In the genomic region with DNA sequence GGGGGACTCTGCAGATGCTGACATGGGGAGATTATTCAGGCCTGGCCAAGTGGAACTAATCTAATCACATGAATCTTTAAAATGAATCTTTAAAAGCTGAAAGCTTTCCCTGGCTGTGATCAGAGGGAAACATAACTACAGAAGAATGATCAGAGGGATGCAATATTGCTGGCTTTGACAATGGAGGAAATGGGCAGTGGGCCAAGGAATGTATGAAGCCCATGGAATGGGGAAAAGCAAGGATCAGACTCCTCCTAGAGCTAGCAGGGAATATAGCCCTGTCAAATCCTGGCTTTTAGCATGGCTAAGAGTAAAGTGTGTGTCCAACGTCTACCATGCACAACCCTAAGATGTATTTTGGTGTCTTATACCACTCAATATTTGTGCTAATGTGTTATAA, we compare ENCODE assay signal across 14 mouse cellular contexts.
DNase-seq lines count a peak whose midpoint lies in the region; ATAC-seq and TF ChIP-seq lines count a peak whose summit lies in the region.
"Had no signal": no experiment of that assay in that cellular context is flagged by ENCODE, and none has a peak within 500 bp of the region (broad histone marks: within the 10 kb centered on the region; RNA-seq: fewer than 3 reads in every experiment).

No protein-coding gene starts in this region.

- TF ChIP-seq EP300 in heart, postnatal 0 days (IDR thresholded peaks at IDR 0.05; ENCODE audit: low read depth): no peak

- ATAC-seq in heart, postnatal 0 days (ENCODE audit: insufficient read depth, low read depth): no peak
- ATAC-seq in kidney, embryonic 16.5 days (ENCODE audit: low FRiP score, low TSS enrichment): no peak
- 0 out of 2 replicates have a peak, but pooled peaks have one; percentile 31 for ATAC-seq in midbrain, embryonic 14.5 days (ENCODE audit: low FRiP score, low TSS enrichment)
- ATAC-seq in liver, embryonic 11.5 days (replicated peaks; ENCODE audit: low FRiP score): no peak
- ATAC-seq: forebrain, embryonic 15.5 days; midbrain, embryonic 16.5 days had no signal

- WGBS in heart, postnatal 0 days: 52% methylated on average over 1 of the region's 1 CpGs
- WGBS in kidney, embryonic 16.5 days: 59% methylated on average over 1 of the region's 1 CpGs
- WGBS in midbrain, embryonic 14.5 days: 42% methylated on average over 1 of the region's 1 CpGs
- WGBS in midbrain, embryonic 10.5 days: 85% methylated on average over 1 of the region's 1 CpGs
- 69% methylated on average over 1 of the region's 1 CpGs for WGBS in liver, embryonic 11.5 days

- no peak overlapping the region for H3K27ac ChIP-seq in heart, postnatal 0 days (ENCODE audit: low read depth)
- H3K27ac ChIP-seq in kidney, embryonic 16.5 days (ENCODE audit: low read length): no peak overlapping the region
- H3K27ac ChIP-seq in midbrain, embryonic 14.5 days (replicated peaks; ENCODE audit: low read depth, low read length): no peak overlapping the region
- no peak overlapping the region for H3K27ac ChIP-seq in midbrain, embryonic 10.5 days (replicated peaks)
- no peak overlapping the region for H3K27ac ChIP-seq in liver, embryonic 11.5 days (ENCODE audit: low read depth, low read length)
- H3K27ac ChIP-seq: forebrain, embryonic 15.5 days; gastrocnemius, adult 2 months; heart, adult 2 months had no signal

- no peak for DNase-seq in heart, postnatal 0 days (ENCODE audit: low spot score)
- no peak for DNase-seq in heart, adult 9 months (ENCODE audit: low spot score in 2 of 2)
- DNase-seq in kidney, postnatal 14 days: peak; percentile 30
- peak; percentile 56 for DNase-seq in midbrain, embryonic 14.5 days
- DNase-seq in midbrain, embryonic 10.5 days (ENCODE audit: low spot score): no peak
- DNase-seq in liver, embryonic 11.5 days (ENCODE audit: low spot score): no peak
- DNase-seq: adrenal gland, adult 2 months; cerebellum, adult 18-20 months; gastrocnemius, adult 2 months; heart, adult 2 months; heart, postnatal 14 days had no signal

- no peak overlapping the region for H3K9ac ChIP-seq in heart, postnatal 0 days (replicated peaks; ENCODE audit: low read depth, low read length)
- H3K9ac ChIP-seq in kidney, embryonic 16.5 days (replicated peaks; ENCODE audit: low read length): no peak overlapping the region
- no peak overlapping the region for H3K9ac ChIP-seq in midbrain, embryonic 14.5 days (replicated peaks; ENCODE audit: low read length)
- no peak overlapping the region for H3K9ac ChIP-seq in liver, embryonic 11.5 days (ENCODE audit: low read depth, low read length)
- H3K9ac ChIP-seq: forebrain, embryonic 15.5 days had no signal

- H3K9me3 ChIP-seq in heart, postnatal 0 days (replicated peaks; ENCODE audit: control insufficient read depth, low read length): no peaks in the 10 kb centered on the region
- H3K9me3 ChIP-seq in kidney, embryonic 16.5 days (ENCODE audit: low read length): no peaks in the 10 kb centered on the region
- H3K9me3 ChIP-seq in midbrain, embryonic 14.5 days (ENCODE audit: control insufficient read depth, low read length): no peaks in the 10 kb centered on the region
- H3K9me3 ChIP-seq in midbrain, embryonic 10.5 days (replicated peaks): no peaks in the 10 kb centered on the region
- no peaks in the 10 kb centered on the region for H3K9me3 ChIP-seq in liver, embryonic 11.5 days (ENCODE audit: control insufficient read depth, low read length)
- H3K9me3 ChIP-seq: forebrain, embryonic 15.5 days had no signal

- no peaks in the 10 kb centered on the region for H3K36me3 ChIP-seq in heart, postnatal 0 days (replicated peaks; ENCODE audit: control insufficient read depth, insufficient read depth, low read length)
- 0 out of 2 replicates have a peak, but pooled peaks cover 3% of the 10 kb centered on the region for H3K36me3 ChIP-seq in kidney, embryonic 16.5 days (ENCODE audit: insufficient read depth, low read length)
- no peaks in the 10 kb centered on the region for H3K36me3 ChIP-seq in midbrain, embryonic 14.5 days (ENCODE audit: control insufficient read depth, insufficient read depth, low read length)
- H3K36me3 ChIP-seq in midbrain, embryonic 10.5 days: no peaks in the 10 kb centered on the region
- H3K36me3 ChIP-seq in liver, embryonic 11.5 days (ENCODE audit: control insufficient read depth, insufficient read depth, low read length): no peaks in the 10 kb centered on the region
- H3K36me3 ChIP-seq: forebrain, embryonic 15.5 days had no signal

- no peaks in the 10 kb centered on the region for H3K27me3 ChIP-seq in heart, postnatal 0 days (ENCODE audit: control insufficient read depth, insufficient read depth, low read length)
- H3K27me3 ChIP-seq in kidney, embryonic 16.5 days (ENCODE audit: insufficient read depth, low read length): no peaks in the 10 kb centered on the region
- H3K27me3 ChIP-seq in midbrain, embryonic 14.5 days (ENCODE audit: control insufficient read depth, insufficient read depth, low read length): no peaks in the 10 kb centered on the region
- H3K27me3 ChIP-seq in midbrain, embryonic 10.5 days (ENCODE audit: low read depth, poor library complexity, severe bottlenecking): no peaks in the 10 kb centered on the region
- H3K27me3 ChIP-seq in liver, embryonic 11.5 days (replicated peaks; ENCODE audit: control insufficient read depth, insufficient read depth, low read length): no peaks in the 10 kb centered on the region
- H3K27me3 ChIP-seq: forebrain, embryonic 15.5 days had no signal

- TF ChIP-seq CTCF in heart, postnatal 0 days (IDR thresholded peaks at IDR 0.05; ENCODE audit: low read depth): peak; percentile 15; the same call in 1 of the 2 replicates

- no peak overlapping the region for H3K4me2 ChIP-seq in heart, postnatal 0 days (ENCODE audit: low read depth, low read length)
- no peak overlapping the region for H3K4me2 ChIP-seq in kidney, embryonic 16.5 days (replicated peaks; ENCODE audit: low read depth, low read length)
- H3K4me2 ChIP-seq in midbrain, embryonic 14.5 days (ENCODE audit: low read length): no peak overlapping the region
- no peak overlapping the region for H3K4me2 ChIP-seq in liver, embryonic 11.5 days
- H3K4me2 ChIP-seq: forebrain, embryonic 15.5 days had no signal

- no peaks in the 10 kb centered on the region for H3K4me1 ChIP-seq in heart, postnatal 0 days (ENCODE audit: control insufficient read depth, insufficient read depth)
- 0 out of 2 replicates have a peak, but pooled peaks cover 3% of the 10 kb centered on the region for H3K4me1 ChIP-seq in kidney, embryonic 16.5 days (ENCODE audit: insufficient read depth, low read length)
- H3K4me1 ChIP-seq in midbrain, embryonic 14.5 days (ENCODE audit: control insufficient read depth, insufficient read depth, low read length): no peaks in the 10 kb centered on the region
- H3K4me1 ChIP-seq in midbrain, embryonic 10.5 days: peaks cover 7% of the 10 kb centered on the region
- no peaks in the 10 kb centered on the region for H3K4me1 ChIP-seq in liver, embryonic 11.5 days (replicated peaks; ENCODE audit: control insufficient read depth, insufficient read depth, low read length)
- H3K4me1 ChIP-seq: forebrain, embryonic 15.5 days had no signal

- no peak overlapping the region for H3K4me3 ChIP-seq in heart, postnatal 0 days (ENCODE audit: low read depth, low read length)
- no peak overlapping the region for H3K4me3 ChIP-seq in kidney, embryonic 16.5 days (ENCODE audit: low read length)
- H3K4me3 ChIP-seq in midbrain, embryonic 14.5 days (replicated peaks; ENCODE audit: low read depth, low read length): no peak overlapping the region
- no peak overlapping the region for H3K4me3 ChIP-seq in midbrain, embryonic 10.5 days
- H3K4me3 ChIP-seq in liver, embryonic 11.5 days (ENCODE audit: low read depth, low read length): no peak overlapping the region
- H3K4me3 ChIP-seq: forebrain, embryonic 15.5 days; gastrocnemius, adult 2 months; heart, adult 2 months had no signal

Comparison
In these comparisons a context has a peak if more than half of its experiments do, and no peak if none do; other contexts are left out.
1. DNase-seq: peak in kidney, postnatal 14 days (single experiment) and midbrain, embryonic 14.5 days (single experiment); none in heart, postnatal 0 days (single experiment), heart, adult 9 months (0 of 2), midbrain, embryonic 10.5 days (single experiment) and liver, embryonic 11.5 days (single experiment).